Mouse (Mus musculus) stomach, embryonic 14.5 days (tissue): ENCODE measurements at regions not wholly inside any gene's neighbourhood (a gene's known extent, or its start where the extent isn't known, plus 50 kb on each side); places are given as distances from the start of the nearest gene placed in this dataset.

ENCODE experiments used
- ATAC-seq: fragments of 200-750 bp; cut with Nextera tagmentation; 2 replicates; pipeline ENCODE4 v1.8.0; 2017; ENCODE audit warnings: low read depth, moderate TSS enrichment; ENCODE audit not compliant: insufficient number of reproducible peaks, insufficient read depth, low FRiP score
- H3K27ac ChIP-seq: fragments of 300-500 bp; sonication (generic); 2 replicates; pipeline ENCODE4 v1.5.1; 2014; ENCODE audit warnings: mild to moderate bottlenecking, low read length, moderate library complexity, mixed read lengths
- H3K27me3 ChIP-seq: fragments of 300-500 bp; sonication (generic); 2 replicates; pipeline ENCODE4 v1.6.1; 2014; ENCODE audit warnings: low read length, control low read depth, mixed read lengths; ENCODE audit not compliant: control insufficient read depth, insufficient read depth
- H3K36me3 ChIP-seq: fragments of 300-500 bp; sonication (generic); 2 replicates; pipeline ENCODE4 v1.6.1; 2014; ENCODE audit warnings: mild to moderate bottlenecking, control low read depth, low read length, moderate library complexity, mixed read lengths; ENCODE audit not compliant: control insufficient read depth, insufficient read depth
- H3K4me1 ChIP-seq: fragments of 300-500 bp; sonication (generic); 2 replicates; pipeline ENCODE4 v1.6.1; 2014; ENCODE audit warnings: low read length, control low read depth, mixed read lengths; ENCODE audit not compliant: control insufficient read depth, insufficient read depth
- H3K4me2 ChIP-seq: fragments of 300-500 bp; sonication (generic); replicated peaks from 2 replicates; pipeline ENCODE4 v1.6.1; 2014; ENCODE audit warnings: low read depth, low read length, control low read depth
- H3K4me3 ChIP-seq: fragments of 300-500 bp; sonication (generic); 2 replicates; pipeline ENCODE4 v1.5.1; 2014; ENCODE audit warnings: low read depth, low read length, control low read depth
- H3K9ac ChIP-seq: fragments of 300-500 bp; sonication (generic); replicated peaks from 2 replicates; pipeline ENCODE4 v1.6.1; 2014; ENCODE audit warnings: low read depth, mild to moderate bottlenecking, control low read depth, low read length, moderate library complexity, mixed read lengths
- H3K9me3 ChIP-seq: fragments of 300-500 bp; sonication (generic); 2 replicates; pipeline ENCODE4 v1.6.1; 2016; ENCODE audit warnings: low read depth, low read length, control low read depth; ENCODE audit not compliant: control insufficient read depth
- WGBS: fragments of 180-500 bp; shearing (Covaris S2); extraction: QIAGEN DNeasy Blood & Tissue Kit; methylation state at CpG from one replicate; pipeline ENCODE4 v1.1.7; 2014; 5-methylcytosine and 5-hydroxymethylcytosine counted together

- Histone ChIP-seq H3K4me2 (no peak overlapping the region), H3K36me3 (no peaks in the 10 kb centered on the region), H3K4me3 (no peak overlapping the region), H3K27ac (no peak overlapping the region), H3K9ac (no peak overlapping the region), H3K27me3 (no peaks in the 10 kb centered on the region), H3K9me3 (no peaks in the 10 kb centered on the region), H3K4me1 (no peaks in the 10 kb centered on the region)
- WGBS: 82% methylated on average over 3 of the region's 3 CpGs
- ATAC-seq: no peak
Observed at GRCm38 (mm10) chr4:48992021-48992420, 67.1 kb upstream of the Plppr1 start.
